Mouse (Mus musculus) hindbrain, embryonic 13.5 days (tissue): Measurements from ENCODE around the gene Dbx2. TPM values are rescaled to one million over a fixed set of nuclear protein-coding genes. Genes with fewer than 3 reads are reported as not detected.

Experiments
- ATAC-seq: fragments of 200-750 bp; cut with Nextera tagmentation; 2 replicates; pipeline ENCODE4 v1.8.0; 2017; ENCODE audit warnings: moderate TSS enrichment; ENCODE audit not compliant: low FRiP score
- H3K27ac ChIP-seq: fragments of 300-500 bp; sonication (generic); 2 replicates; pipeline ENCODE4 v1.5.1; 2015; ENCODE audit warnings: inconsistent platforms, mild to moderate bottlenecking, moderate library complexity
- H3K27me3 ChIP-seq: fragments of 300-500 bp; sonication (generic); 2 replicates; pipeline ENCODE4 v1.6.1; 2015; ENCODE audit warnings: mild to moderate bottlenecking, inconsistent platforms
- H3K36me3 ChIP-seq: fragments of 300-500 bp; sonication (generic); 2 replicates; pipeline ENCODE4 v1.6.1; 2015; ENCODE audit warnings: mild to moderate bottlenecking, inconsistent platforms
- H3K4me1 ChIP-seq: fragments of 300-500 bp; sonication (generic); replicated peaks from 2 replicates; pipeline ENCODE4 v1.6.1; 2015; ENCODE audit warnings: inconsistent platforms
- H3K4me2 ChIP-seq: fragments of 300-500 bp; sonication (generic); 2 replicates; pipeline ENCODE4 v1.6.1; 2015; ENCODE audit warnings: inconsistent platforms, mild to moderate bottlenecking, moderate library complexity
- H3K4me3 ChIP-seq: fragments of 300-500 bp; sonication (generic); 2 replicates; pipeline ENCODE4 v1.5.1; 2015; ENCODE audit warnings: mild to moderate bottlenecking, inconsistent platforms
- H3K9ac ChIP-seq: fragments of 300-500 bp; sonication (generic); 2 replicates; pipeline ENCODE4 v1.6.1; 2015; ENCODE audit warnings: mild to moderate bottlenecking, inconsistent platforms
- H3K9me3 ChIP-seq: fragments of 300-500 bp; sonication (generic); 2 replicates; pipeline ENCODE4 v1.6.1; 2016; ENCODE audit warnings: inconsistent platforms
- WGBS: fragments of 180-500 bp; shearing (Covaris S2); methylation state at CpG from one replicate; pipeline ENCODE4 v1.1.7; 2015; 5-methylcytosine and 5-hydroxymethylcytosine counted together
- polyA plus RNA-seq: library from polyadenylated mRNA; unstranded; fragments of >200 nt; fragmentation: Nextera tagmentation; extraction: Ambion mirVana; gene quantifications from 2 replicates; pipeline ENCODE4 v1.2.1, GENCODE M21; 2015

Gene Dbx2
- 3.9 and 7.2 TPM in 2 replicates for polyA plus RNA-seq

- H3K4me3 ChIP-seq, result peak within 1 kb of the TSS; percentile 41
- WGBS, result 73% methylated on average over 5 of the region's 5 CpGs
- no peaks in the 10 kb centered on the region for H3K36me3 ChIP-seq
- H3K9me3 ChIP-seq, result no peaks in the 10 kb centered on the region
- H3K27ac ChIP-seq, result no peak within 1 kb of the TSS
- peaks cover 93% of the 10 kb centered on the region for H3K27me3 ChIP-seq
- H3K9ac ChIP-seq, result no peak within 1 kb of the TSS; the same call in 1 of the 2 replicates
- peak within 1 kb of the TSS; percentile 59 for H3K4me2 ChIP-seq
- H3K4me1 ChIP-seq, result peaks cover 13% of the 10 kb centered on the region
- ATAC-seq, result no peak
Measured at GRCm38 (mm10) chr15:95655860-95656259, at the start of gene Dbx2. Gene Dbx2 (minus strand): TSS chr15:95655960.

- no peak overlapping the region for H3K9ac ChIP-seq
- no peaks in the 10 kb centered on the region for H3K36me3 ChIP-seq
- no peak for ATAC-seq
- 13% methylated on average over 9 of the region's 9 CpGs for WGBS
- no peaks in the 10 kb centered on the region for H3K9me3 ChIP-seq
- peaks cover 19% of the 10 kb centered on the region for H3K4me1 ChIP-seq
- H3K27ac ChIP-seq, result peak overlapping the region; percentile 41; the same call in 1 of the 2 replicates
- no peak overlapping the region for H3K4me3 ChIP-seq
- peaks cover 76% of the 10 kb centered on the region for H3K27me3 ChIP-seq
- H3K4me2 ChIP-seq, result no peak overlapping the region
Measured at GRCm38 (mm10) chr15:95702206-95702605, 46.4 kb upstream of the Dbx2 start.

- no peak overlapping the region for H3K4me2 ChIP-seq
- H3K27me3 ChIP-seq, result peaks cover 77% of the 10 kb centered on the region
- no peak overlapping the region for H3K27ac ChIP-seq
- H3K9ac ChIP-seq, result no peak overlapping the region
- no peak overlapping the region for H3K4me3 ChIP-seq
- H3K4me1 ChIP-seq, result peaks cover 19% of the 10 kb centered on the region
- ATAC-seq, result no peak
- 28% methylated on average over 4 of the region's 4 CpGs for WGBS
- no peaks in the 10 kb centered on the region for H3K36me3 ChIP-seq
- H3K9me3 ChIP-seq, result no peaks in the 10 kb centered on the region
Measured at GRCm38 (mm10) chr15:95701573-95701972, 45.8 kb upstream of the Dbx2 start.

GRCm38 (mm10) chr15:95699371-95699770 is 43.6 kb upstream of the Dbx2 start:
- peaks cover 19% of the 10 kb centered on the region for H3K4me1 ChIP-seq
- H3K9me3 ChIP-seq, result no peaks in the 10 kb centered on the region
- ATAC-seq, result no peak
- H3K27me3 ChIP-seq, result peaks cover 83% of the 10 kb centered on the region
- H3K4me2 ChIP-seq, result no peak overlapping the region
- H3K9ac ChIP-seq, result no peak overlapping the region
- WGBS, result 81% methylated on average over 12 of the region's 12 CpGs
- H3K4me3 ChIP-seq, result no peak overlapping the region
- no peaks in the 10 kb centered on the region for H3K36me3 ChIP-seq
- no peak overlapping the region for H3K27ac ChIP-seq

- Histone ChIP-seq H3K4me2 (no peak overlapping the region), H3K27me3 (peaks cover 75% of the 10 kb centered on the region), H3K9ac (no peak overlapping the region), H3K36me3 (no peaks in the 10 kb centered on the region), H3K4me3 (no peak overlapping the region), H3K4me1 (peaks cover 11% of the 10 kb centered on the region), H3K27ac (no peak overlapping the region), H3K9me3 (peaks cover 9% of the 10 kb centered on the region; the same call in 1 of the 2 replicates)
- no peak for ATAC-seq
- 93% methylated on average over 3 of the region's 3 CpGs for WGBS
Measured at GRCm38 (mm10) chr15:95693759-95694158, 38.0 kb upstream of the Dbx2 start.

- Histone ChIP-seq H3K4me1 (peaks cover 11% of the 10 kb centered on the region), H3K4me3 (no peak overlapping the region), H3K27me3 (peaks cover 75% of the 10 kb centered on the region), H3K9ac (no peak overlapping the region), H3K4me2 (peak overlapping the region; percentile 31), H3K36me3 (no peaks in the 10 kb centered on the region), H3K9me3 (peaks cover 9% of the 10 kb centered on the region; the same call in 1 of the 2 replicates), H3K27ac (peak overlapping the region; percentile 4; the same call in 1 of the 2 replicates)
- WGBS, result 17% methylated on average over 8 of the region's 8 CpGs
- peak; percentile 61; the same call in 1 of the 2 replicates for ATAC-seq
Measured at GRCm38 (mm10) chr15:95691594-95691993, 35.8 kb upstream of the Dbx2 start.

GRCm38 (mm10) chr15:95691129-95691528 is 35.4 kb upstream of the Dbx2 start:
- ATAC-seq, result 0 out of 2 replicates have a peak, but pooled peaks have one; percentile 32
- Histone ChIP-seq H3K4me3 (no peak overlapping the region), H3K27me3 (peaks cover 74% of the 10 kb centered on the region), H3K4me1 (peaks cover 11% of the 10 kb centered on the region), H3K9me3 (peaks cover 9% of the 10 kb centered on the region; the same call in 1 of the 2 replicates), H3K9ac (no peak overlapping the region), H3K36me3 (no peaks in the 10 kb centered on the region), H3K27ac (peak overlapping the region; percentile 4; the same call in 1 of the 2 replicates), H3K4me2 (peak overlapping the region; percentile 31)
- 12% methylated on average over 5 of the region's 5 CpGs for WGBS

- H3K27ac ChIP-seq, result no peak overlapping the region
- WGBS, result 93% methylated on average over 4 of the region's 4 CpGs
- ATAC-seq, result no peak
- peaks cover 7% of the 10 kb centered on the region; the same call in 1 of the 2 replicates for H3K9me3 ChIP-seq
- no peak overlapping the region for H3K4me2 ChIP-seq
- H3K4me1 ChIP-seq, result no peaks in the 10 kb centered on the region
- no peak overlapping the region for H3K9ac ChIP-seq
- H3K36me3 ChIP-seq, result no peaks in the 10 kb centered on the region
- no peak overlapping the region for H3K4me3 ChIP-seq
- peaks cover 61% of the 10 kb centered on the region for H3K27me3 ChIP-seq
Measured at GRCm38 (mm10) chr15:95682620-95683019, 26.9 kb upstream of the Dbx2 start.

- Histone ChIP-seq H3K4me1 (no peaks in the 10 kb centered on the region), H3K9me3 (no peaks in the 10 kb centered on the region; the same call in 1 of the 2 replicates), H3K4me3 (no peak overlapping the region), H3K27me3 (0 out of 2 replicates have a peak, but pooled peaks cover 9% of the 10 kb centered on the region), H3K27ac (no peak overlapping the region), H3K36me3 (no peaks in the 10 kb centered on the region), H3K9ac (no peak overlapping the region), H3K4me2 (no peak overlapping the region)
- no peak for ATAC-seq
- 91% methylated on average over 4 of the region's 4 CpGs for WGBS
Measured at GRCm38 (mm10) chr15:95675645-95676044, 19.9 kb upstream of the Dbx2 start.

- no peak for ATAC-seq
Measured at GRCm38 (mm10) chr15:95675176-95675575, 19.4 kb upstream of the Dbx2 start.

GRCm38 (mm10) chr15:95667209-95667608 is 11.4 kb upstream of the Dbx2 start:
- WGBS, result 25% methylated on average over 8 of the region's 8 CpGs
- no peaks in the 10 kb centered on the region for H3K4me1 ChIP-seq

More at GRCm38 (mm10) chr15:95675176-95675575, 19.4 kb upstream of the Dbx2 start:
- WGBS, result 88% methylated on average over 2 of the region's 2 CpGs
- Histone ChIP-seq H3K4me1 (no peaks in the 10 kb centered on the region), H3K9me3 (no peaks in the 10 kb centered on the region; the same call in 1 of the 2 replicates), H3K4me2 (no peak overlapping the region), H3K27me3 (0 out of 2 replicates have a peak, but pooled peaks cover 5% of the 10 kb centered on the region), H3K27ac (no peak overlapping the region), H3K4me3 (no peak overlapping the region), H3K36me3 (no peaks in the 10 kb centered on the region), H3K9ac (no peak overlapping the region)

GRCm38 (mm10) chr15:95665002-95665401 is 9.2 kb upstream of the Dbx2 start:
- ATAC-seq, result no peak
- no peak overlapping the region for H3K4me2 ChIP-seq

More at GRCm38 (mm10) chr15:95667209-95667608, 11.4 kb upstream of the Dbx2 start:
- Histone ChIP-seq H3K27me3 (peaks cover 21% of the 10 kb centered on the region), H3K4me3 (no peak overlapping the region), H3K9ac (no peak overlapping the region), H3K9me3 (no peaks in the 10 kb centered on the region), H3K4me2 (no peak overlapping the region), H3K36me3 (no peaks in the 10 kb centered on the region), H3K27ac (no peak overlapping the region)
- ATAC-seq, result no peak

GRCm38 (mm10) chr15:95661718-95662117 is 6.0 kb upstream of the Dbx2 start:
- H3K36me3 ChIP-seq, result no peaks in the 10 kb centered on the region
- no peak overlapping the region for H3K9ac ChIP-seq
- WGBS, result 80% methylated on average over 2 of the region's 2 CpGs
- peaks cover 55% of the 10 kb centered on the region for H3K27me3 ChIP-seq
- no peaks in the 10 kb centered on the region for H3K4me1 ChIP-seq
- H3K27ac ChIP-seq, result no peak overlapping the region
- ATAC-seq, result no peak
- no peak overlapping the region for H3K4me2 ChIP-seq
- no peaks in the 10 kb centered on the region for H3K9me3 ChIP-seq
- H3K4me3 ChIP-seq, result no peak overlapping the region

More at GRCm38 (mm10) chr15:95665002-95665401, 9.2 kb upstream of the Dbx2 start:
- H3K9ac ChIP-seq, result no peak overlapping the region
- no peak overlapping the region for H3K27ac ChIP-seq
- H3K9me3 ChIP-seq, result no peaks in the 10 kb centered on the region
- H3K4me1 ChIP-seq, result no peaks in the 10 kb centered on the region
- H3K36me3 ChIP-seq, result no peaks in the 10 kb centered on the region
- no peak overlapping the region for H3K4me3 ChIP-seq
- 93% methylated on average over 4 of the region's 4 CpGs for WGBS
- H3K27me3 ChIP-seq, result peaks cover 37% of the 10 kb centered on the region
